Mouse (Mus musculus) c-Kit-positive CD71-positive TER-119-negative erythroid progenitor cells, embryonic 14.5 days (primary cell): Measurements from ENCODE around the gene Nox4.
"Not testable (repeated sequence)": the region's sequence is repeated elsewhere in the genome, so short reads cannot be mapped to it uniquely, and the experiment has no call there.

Experiments used
- DNase-seq: peaks from one replicate; pipeline ENCODE4 v3.0.0-alpha.2; 2013; ENCODE audit warnings: low read depth

Gene Nox4

GRCm38 (mm10) chr7:87371316-87371715 lies 125.4 kb downstream of the Nox4 start:
- DNase-seq, result no peak

GRCm38 (mm10) chr7:87374322-87374721 lies 128.4 kb downstream of the Nox4 start:
- DNase-seq, result no peak

DNA sequence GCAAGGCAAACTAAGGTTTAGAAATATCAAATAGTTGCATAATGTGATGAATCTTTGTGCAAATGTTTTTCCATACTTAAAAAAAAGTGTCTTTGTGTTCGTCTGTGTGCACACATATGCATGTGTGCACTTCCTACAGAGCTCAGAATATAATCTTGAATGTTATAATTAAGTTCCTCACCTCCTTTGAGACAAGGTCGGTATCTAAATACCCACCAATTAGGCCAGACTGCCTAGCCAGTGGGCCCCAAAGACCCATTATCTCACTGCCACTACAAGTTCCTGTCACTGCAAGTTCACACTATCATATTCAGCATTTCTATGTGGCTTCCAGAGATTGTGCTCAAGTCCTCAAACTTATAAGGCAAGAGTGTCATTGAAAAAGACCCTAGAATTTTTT lies 129.0 kb downstream of the Nox4 start:
- peak; percentile 1 for DNase-seq

DNA sequence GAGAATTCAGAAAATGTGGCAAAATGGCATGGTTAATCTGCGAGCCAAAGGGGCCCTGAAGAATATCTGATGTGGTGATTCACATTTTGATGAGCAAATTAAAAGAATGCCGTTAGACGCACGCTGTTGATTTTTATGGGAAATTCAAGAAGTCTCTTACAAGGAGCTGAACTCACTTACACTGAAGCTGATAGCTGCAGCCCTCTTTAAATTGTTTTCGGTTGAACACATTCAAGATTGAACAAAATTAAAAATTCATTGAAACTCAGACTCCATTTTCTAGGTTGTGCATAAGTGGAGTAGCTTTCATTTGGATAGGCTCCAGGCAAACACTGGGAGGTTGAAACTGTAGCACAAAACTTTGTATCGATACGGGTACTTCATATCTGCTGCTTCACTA lies 151.1 kb downstream of the Nox4 start:
- no peak for DNase-seq

DNA sequence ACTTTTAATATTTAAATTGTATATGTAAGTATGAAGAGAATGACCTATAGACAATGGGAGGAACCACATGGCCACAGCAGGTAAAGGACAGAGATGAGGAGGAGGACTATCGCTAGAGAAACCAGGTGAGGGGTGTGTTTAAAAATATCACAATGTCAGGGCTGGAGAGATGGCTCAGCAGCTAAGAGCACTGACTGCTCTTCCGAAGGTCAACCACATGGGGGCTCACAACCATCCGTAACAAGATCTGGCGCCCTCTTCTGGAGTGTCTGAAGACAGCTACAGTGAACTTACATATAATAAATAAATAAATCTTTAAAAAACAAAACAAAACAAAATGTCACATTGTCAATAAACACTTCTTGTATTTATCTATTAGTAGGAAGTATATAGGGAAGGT lies 165.5 kb downstream of the Nox4 start:
- DNase-seq, result not testable (repeated sequence)

DNA sequence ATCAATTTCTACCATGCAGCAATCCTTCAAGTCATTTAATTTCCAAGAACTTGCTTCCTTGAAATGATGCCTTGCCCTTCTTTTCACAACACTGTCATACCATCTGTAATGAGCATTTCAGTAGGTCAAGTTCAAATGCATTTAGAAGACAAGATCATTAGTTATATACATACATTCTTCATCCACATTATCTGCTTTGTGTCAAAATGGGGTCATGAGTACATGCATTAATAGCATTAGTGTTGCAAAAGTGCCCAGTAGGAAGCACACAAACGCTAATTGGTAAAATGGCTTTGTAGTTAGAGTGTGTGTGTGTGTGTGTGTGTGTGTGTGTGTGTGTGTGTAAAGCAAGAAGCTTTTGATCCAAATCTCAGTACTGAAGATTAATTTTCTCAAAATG lies 167.4 kb downstream of the Nox4 start:
- no peak for DNase-seq
